In the genomic region with DNA sequence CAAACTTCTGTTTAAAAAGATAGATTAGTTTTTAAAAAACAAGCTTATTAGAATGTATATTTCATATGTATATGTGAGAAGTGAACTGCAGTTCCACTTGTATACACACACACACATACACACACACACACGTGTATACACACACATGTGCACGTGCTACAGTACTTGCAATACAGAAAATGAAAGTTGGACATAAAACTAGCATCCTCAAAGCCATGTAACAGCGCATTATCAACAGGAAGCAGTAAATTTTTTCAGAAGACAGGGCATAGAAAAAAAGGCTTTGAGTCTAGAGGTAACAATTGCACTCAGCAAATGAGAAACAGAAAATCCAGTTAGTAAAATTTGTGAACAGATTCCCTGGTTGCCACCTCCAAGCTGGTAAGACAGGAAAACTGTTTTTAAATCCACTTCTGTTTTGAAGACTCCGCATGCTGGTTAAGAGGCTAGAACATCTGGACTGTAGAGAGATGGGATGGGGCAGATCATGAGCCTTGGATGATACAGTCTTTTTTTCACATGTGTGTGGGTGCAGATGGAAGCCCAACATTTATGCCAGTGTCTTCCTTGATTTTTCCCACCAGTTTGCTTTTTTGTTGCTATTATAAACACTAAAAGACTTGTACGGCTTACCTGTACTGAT, we compare ENCODE assay signal across 15 mouse cellular contexts. TPM values are rescaled to one million over a fixed set of nuclear protein-coding genes. Genes with fewer than 3 reads are reported as not detected.
DNase-seq lines count a peak whose midpoint lies in the region; TF ChIP-seq lines count a peak whose summit lies in the region.
"Had no signal": no experiment of that assay in that cellular context is flagged by ENCODE, and none has a peak within 500 bp of the region (broad histone marks: within the 10 kb centered on the region; RNA-seq: fewer than 3 reads in every experiment).

No protein-coding gene starts in this region.

- dilution Hi-C loops in CH12.LX (cut with MboI; ENCODE audit: extremely low pct_ligation_motif_present, extremely low pct_unique_long_range_greater_than_20kb, low sequenced_read_pairs) = no loop called here

- TF ChIP-seq RAD21 in CH12.LX (IDR thresholded peaks at IDR 0.05; ENCODE audit: low read depth, low read length) = no peak

- H3K4me2 ChIP-seq in CH12.LX (ENCODE audit: insufficient read depth, low read depth, poor library complexity, severe bottlenecking) = no peak overlapping the region
- H3K4me2 ChIP-seq: embryonic facial prominence, embryonic 13.5 days; limb, embryonic 15.5 days; neural tube, embryonic 13.5 days had no signal

- H3K4me3 ChIP-seq in CH12.LX (replicated peaks in 1 of 3; ENCODE audit: low read depth in 2 of 3, low read length in 2 of 3, poor library complexity in 1 of 3) = no peak overlapping the region
- H3K4me3 ChIP-seq: embryonic facial prominence, embryonic 13.5 days; limb, embryonic 15.5 days; neural tube, embryonic 13.5 days had no signal

- H3K4me1 ChIP-seq in CH12.LX (ENCODE audit: control insufficient read depth in 1 of 2, insufficient read depth in 2 of 2) = peaks cover 5 to 26% of the 10 kb centered on the region in 2 experiments
- H3K4me1 ChIP-seq: embryonic facial prominence, embryonic 13.5 days; limb, embryonic 15.5 days; neural tube, embryonic 13.5 days had no signal

- H3K79me2 ChIP-seq in CH12.LX (replicated peaks; ENCODE audit: control insufficient read depth, extremely low read depth, insufficient read depth, poor library complexity, severe bottlenecking) = no peaks in the 10 kb centered on the region

- peak; percentile 20 to 65 for DNase-seq in left cerebral cortex, postnatal 25 days (ENCODE audit: low spot score in 2 of 2)
- no peak for DNase-seq in left cerebral cortex, adult 9 months (ENCODE audit: low spot score in 2 of 2)
- DNase-seq in CH12.LX (ENCODE audit: extremely low read depth) = no peak
- peak; percentile 52 for DNase-seq in brain, adult 2 months (ENCODE audit: low read depth, low spot score)
- peak; percentile 76 for DNase-seq in naive thymus-derived CD4-positive, alpha-beta T cell, adult 2 months (ENCODE audit: low read depth)
- DNase-seq in frontal cortex, postnatal 14 days (ENCODE audit: low spot score in 2 of 2) = no peak
- no peak for DNase-seq in heart, postnatal 4 days
- DNase-seq: adrenal gland, postnatal 14 days; cerebellum, adult 2 months; gastrocnemius, postnatal 14 days; lung, postnatal 10 days; right cerebral cortex, postnatal 25 days had no signal

- no peaks in the 10 kb centered on the region for H3K9me3 ChIP-seq in CH12.LX (replicated peaks; ENCODE audit: low read length)
- H3K9me3 ChIP-seq: embryonic facial prominence, embryonic 13.5 days; limb, embryonic 15.5 days; neural tube, embryonic 13.5 days had no signal

- no peaks in the 10 kb centered on the region for H3K27me3 ChIP-seq in CH12.LX (replicated peaks)
- H3K27me3 ChIP-seq: embryonic facial prominence, embryonic 13.5 days; limb, embryonic 15.5 days; neural tube, embryonic 13.5 days had no signal

- TF ChIP-seq POLR2A in CH12.LX (IDR thresholded peaks at IDR 0.05; ENCODE audit: low read depth, low read length) = no peak

- peaks cover 0 to under 1% of the 10 kb centered on the region in 2 experiments for H3K36me3 ChIP-seq in CH12.LX (replicated peaks in 1 of 2; ENCODE audit: control insufficient read depth in 1 of 2, insufficient read depth in 1 of 2, low read length in 1 of 2)
- H3K36me3 ChIP-seq: embryonic facial prominence, embryonic 13.5 days; limb, embryonic 15.5 days; neural tube, embryonic 13.5 days had no signal

- TF ChIP-seq EP300 in CH12.LX (IDR thresholded peaks at IDR 0.05; ENCODE audit: low read length) = no peak

- TF ChIP-seq CTCF in CH12.LX (conservative IDR thresholded peaks at IDR 0.05 in 1 of 2, IDR thresholded peaks at IDR 0.05 in 1 of 2; ENCODE audit: low read depth in 2 of 2, low read length in 2 of 2) = no peak

- intact Hi-C loops in left cerebral cortex, postnatal 25 days (cut with DNase I) = no loop called here

- in situ Hi-C loops in CH12.LX (cut with MboI; ENCODE audit: low pct_ligation_motif_present, low pct_unique_long_range_greater_than_20kb, low sequenced_read_pairs) = no loop called here

- no peak overlapping the region for H3K27ac ChIP-seq in CH12.LX (ENCODE audit: insufficient read depth, low read depth)
- H3K27ac ChIP-seq: embryonic facial prominence, embryonic 13.5 days; limb, embryonic 15.5 days; neural tube, embryonic 13.5 days had no signal

- no peak overlapping the region for H3K9ac ChIP-seq in CH12.LX (ENCODE audit: insufficient read depth, low read depth)
- H3K9ac ChIP-seq: embryonic facial prominence, embryonic 13.5 days; limb, embryonic 15.5 days; neural tube, embryonic 13.5 days had no signal

TF ChIP-seq in CH12.LX, 34 proteins besides CTCF, POLR2A, EP300 and RAD21:
- TF ChIP-seq MXI1 (IDR thresholded peaks at IDR 0.05; ENCODE audit: low read depth, low read length) (no peak), BHLHE40 (IDR thresholded peaks at IDR 0.05; ENCODE audit: low read depth, low read length) (peak; percentile 34; the same call in 1 of the 2 replicates)

RNA-seq across cellular contexts. Expression of a gene that starts 9.4 kb away (rescaled TPM):
- 10 to 100 TPM; 47.5 to 49.1 TPM for total RNA-seq in left cerebral cortex, postnatal 25 days (2021)
- total RNA-seq in CH12.LX (2012; rRNA removed) (20.9 and 59.9 TPM in 2 replicates), CH12.LX (2014; rRNA removed) (75.3 and 78.5 TPM in 2 replicates)
- 26.4 and 35.9 TPM in 2 replicates for polyA plus RNA-seq in CH12.LX (2012; ENCODE audit: insufficient read length, low read depth)
- 100 to 1,000 TPM; 129 to 138 TPM for total RNA-seq in heart, postnatal 4 days (2021)

Comparison
In these comparisons a context has a peak if more than half of its experiments do, and no peak if none do; other contexts are left out.
1. DNase-seq: peak in left cerebral cortex, postnatal 25 days (2 of 2), brain, adult 2 months (single experiment) and naive thymus-derived CD4-positive, alpha-beta T cell, adult 2 months (single experiment); none in left cerebral cortex, adult 9 months (0 of 2), CH12.LX (single experiment), frontal cortex, postnatal 14 days (0 of 2) and heart, postnatal 4 days (single experiment).